In the genomic region with DNA sequence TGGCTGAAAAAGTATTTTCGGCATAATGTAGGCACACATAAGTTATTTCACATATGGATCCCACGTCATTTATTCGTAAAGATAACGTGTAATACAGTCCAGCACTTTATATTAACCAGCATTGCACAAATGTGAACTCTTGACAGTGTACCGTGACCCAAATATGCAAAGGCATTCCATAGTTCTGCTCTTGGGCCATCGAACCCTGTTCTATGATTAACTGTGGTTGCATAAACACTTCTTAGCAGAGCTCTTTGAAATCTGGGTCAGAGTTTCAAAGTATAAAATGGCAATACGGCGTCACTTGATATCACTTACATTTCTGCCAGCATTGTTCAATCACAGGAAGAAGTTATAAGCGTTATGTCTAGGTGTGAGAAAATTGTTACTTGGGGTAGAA, we compare ENCODE assay signal across 8 mouse cellular contexts. TPM values are rescaled to one million over a fixed set of nuclear protein-coding genes. Genes with fewer than 3 reads are reported as not detected.
DNase-seq lines count a peak whose midpoint lies in the region; ATAC-seq and TF ChIP-seq lines count a peak whose summit lies in the region.

No protein-coding gene starts in this region.

- H3ac ChIP-seq in myocyte (ENCODE audit: control insufficient read depth, insufficient read length): no peak overlapping the region

- TF ChIP-seq POLR2A in myocyte (IDR thresholded peaks at IDR 0.05; ENCODE audit: insufficient read length, low read depth): no peak

- no peaks in the 10 kb centered on the region for H3K27me3 ChIP-seq in embryonic facial prominence, embryonic 14.5 days (replicated peaks; ENCODE audit: control insufficient read depth, insufficient read depth, low read length)
- no peaks in the 10 kb centered on the region for H3K27me3 ChIP-seq in kidney, postnatal 0 days (ENCODE audit: insufficient read depth, low read length)
- no peaks in the 10 kb centered on the region for H3K27me3 ChIP-seq in myocyte (ENCODE audit: control insufficient read depth, insufficient read depth, insufficient read length)

- peaks cover 11% of the 10 kb centered on the region for H3K4me1 ChIP-seq in embryonic facial prominence, embryonic 14.5 days (ENCODE audit: control insufficient read depth, insufficient read depth, low read length)
- H3K4me1 ChIP-seq in kidney, postnatal 0 days (replicated peaks; ENCODE audit: insufficient read depth, low read length): peaks cover 21% of the 10 kb centered on the region

- DNase-seq in layer of hippocampus, adult 2 months (ENCODE audit: low spot score in 2 of 2): no peak
- no peak for DNase-seq in layer of hippocampus, adult 18-20 months (ENCODE audit: low spot score in 2 of 2)
- no peak for DNase-seq in embryonic facial prominence, embryonic 14.5 days (ENCODE audit: low spot score)
- peak; percentile 33 for DNase-seq in kidney, postnatal 0 days (ENCODE audit: low spot score)
- no peak for DNase-seq in cerebellum, postnatal 4 days (ENCODE audit: low spot score in 2 of 2)
- no peak for DNase-seq in adrenal gland, postnatal 10 days
- DNase-seq in urinary bladder, adult 2 months (ENCODE audit: low spot score): no peak

- TF ChIP-seq CTCF in layer of hippocampus, adult 2 months (conservative IDR thresholded peaks at IDR 0.05): no peak
- TF ChIP-seq CTCF in kidney, postnatal 0 days (IDR thresholded peaks at IDR 0.05; ENCODE audit: low read depth): no peak

- peaks cover 39% of the 10 kb centered on the region for H3K79me2 ChIP-seq in myocyte (ENCODE audit: control insufficient read depth, insufficient read depth)

- peak overlapping the region; percentile 99 for H3K27ac ChIP-seq in layer of hippocampus, adult 2 months
- peak overlapping the region; percentile 88 for H3K27ac ChIP-seq in embryonic facial prominence, embryonic 14.5 days (replicated peaks; ENCODE audit: low read depth, low read length)
- H3K27ac ChIP-seq in kidney, postnatal 0 days: peak overlapping the region; percentile 90

- 84% methylated on average over 9 of the region's 9 CpGs for whole genome bisulfite sequencing in embryonic facial prominence, embryonic 14.5 days
- WGBS in kidney, postnatal 0 days: 76% methylated on average over 9 of the region's 9 CpGs

- H3K9me3 ChIP-seq in embryonic facial prominence, embryonic 14.5 days (ENCODE audit: control insufficient read depth, low read length): no peaks in the 10 kb centered on the region
- H3K9me3 ChIP-seq in kidney, postnatal 0 days (replicated peaks; ENCODE audit: low read length): no peaks in the 10 kb centered on the region

- peak overlapping the region; percentile 54 for H3K4me2 ChIP-seq in embryonic facial prominence, embryonic 14.5 days (ENCODE audit: low read depth, low read length)
- peak overlapping the region; percentile 88 for H3K4me2 ChIP-seq in kidney, postnatal 0 days (ENCODE audit: low read length)
- peak overlapping the region; percentile 94 for H3K4me2 ChIP-seq in myocyte (ENCODE audit: low read depth)

- no peaks in the 10 kb centered on the region for H3K36me3 ChIP-seq in embryonic facial prominence, embryonic 14.5 days (ENCODE audit: control insufficient read depth, insufficient read depth, low read length)
- no peaks in the 10 kb centered on the region for H3K36me3 ChIP-seq in kidney, postnatal 0 days (ENCODE audit: insufficient read depth, low read length)
- no peaks in the 10 kb centered on the region for H3K36me3 ChIP-seq in myocyte (ENCODE audit: control insufficient read depth, insufficient read depth)

- peak; percentile 1; the same call in 1 of the 2 replicates for ATAC-seq in embryonic facial prominence, embryonic 14.5 days (ENCODE audit: low read depth)
- no peak; the same call in 1 of the 2 replicates for ATAC-seq in kidney, postnatal 0 days (replicated peaks; ENCODE audit: low FRiP score, low read depth)

- H3K4me3 ChIP-seq in layer of hippocampus, adult 2 months: peak overlapping the region; percentile 91
- peak overlapping the region; percentile 100 for H3K4me3 ChIP-seq in embryonic facial prominence, embryonic 14.5 days (ENCODE audit: low read depth, low read length)
- H3K4me3 ChIP-seq in kidney, postnatal 0 days (replicated peaks; ENCODE audit: low read depth, low read length): peak overlapping the region; percentile 100
- peak overlapping the region; percentile 76 for H3K4me3 ChIP-seq in myocyte

- H3K9ac ChIP-seq in embryonic facial prominence, embryonic 14.5 days (ENCODE audit: low read depth, low read length): peak overlapping the region; percentile 96
- peak overlapping the region; percentile 97; the same call in 1 of the 2 replicates for H3K9ac ChIP-seq in kidney, postnatal 0 days (ENCODE audit: low read depth, low read length)

TF ChIP-seq in myocyte, 11 proteins besides CTCF, POLR2A, EP300 and RAD21:
- TF ChIP-seq MAX (IDR thresholded peaks at IDR 0.05; ENCODE audit: low read depth): no peak
- TF ChIP-seq POLR2AphosphoS2 (IDR thresholded peaks at IDR 0.05; ENCODE audit: insufficient read length, low read depth): no peak
- TF ChIP-seq MYOG (IDR thresholded peaks at IDR 0.05; ENCODE audit: control insufficient read depth in 1 of 3, insufficient read depth in 1 of 3, insufficient read length in 2 of 3, low read depth in 2 of 3): no peak
- no peak for TF ChIP-seq CEBPB (IDR thresholded peaks at IDR 0.05; ENCODE audit: insufficient read depth, poor library complexity, severe bottlenecking)
- TF ChIP-seq USF1 (IDR thresholded peaks at IDR 0.05; ENCODE audit: low read depth): no peak
- no peak for TF ChIP-seq E2F4 (IDR thresholded peaks at IDR 0.05; ENCODE audit: insufficient read depth)
- no peak for TF ChIP-seq TCF12 (IDR thresholded peaks at IDR 0.05; ENCODE audit: insufficient read depth, poor library complexity, severe bottlenecking)
- no peak for TF ChIP-seq REST (IDR thresholded peaks at IDR 0.05; ENCODE audit: insufficient read depth, insufficient read length)
- TF ChIP-seq MYOD1 (IDR thresholded peaks at IDR 0.05; ENCODE audit: control insufficient read depth in 1 of 3, insufficient read length in 2 of 3, low read depth in 2 of 3): no peak
- TF ChIP-seq TCF3 (IDR thresholded peaks at IDR 0.05; ENCODE audit: insufficient read length, low read depth): no peak
- TF ChIP-seq SRF (IDR thresholded peaks at IDR 0.05; ENCODE audit: control insufficient read depth, insufficient read length, low read depth): no peak

RNA-seq across cellular contexts. Expression of a gene that starts 0.9 kb away (rescaled TPM):
- total RNA-seq in layer of hippocampus, adult 2 months (2021): 100 to 1,000 TPM; 139 to 143 TPM
- total RNA-seq in layer of hippocampus, adult 18-20 months (2021): 100 to 1,000 TPM; 154 to 159 TPM
- polyA plus RNA-seq in embryonic facial prominence, embryonic 14.5 days (2014; fragmentation: Nextera tagmentation; extraction: Ambion mirVana): 89.4 and 91.9 TPM in 2 replicates
- polyA plus RNA-seq in kidney, postnatal 0 days (2015; fragmentation: Nextera tagmentation; extraction: Ambion mirVana): 80.6 and 82.1 TPM in 2 replicates
- polyA plus RNA-seq in myocyte (2012; fragmentation: generic; extraction: Trizol): 58.2 TPM
- total RNA-seq in adrenal gland, postnatal 10 days (2021): 10 to 100 TPM; 89.6 to 93.1 TPM
- polyA plus RNA-seq in urinary bladder, adult 2 months (2012; rRNA removed): 52.2 and 56.8 TPM in 2 replicates

RNA-seq across cellular contexts. Expression of a gene that starts 58.9 kb away (rescaled TPM):
- 10 to 100 TPM; 28.4 to 34.9 TPM for total RNA-seq in layer of hippocampus, adult 2 months (2021)
- total RNA-seq in layer of hippocampus, adult 18-20 months (2021): 10 to 100 TPM; 32.7 to 33.3 TPM
- polyA plus RNA-seq in embryonic facial prominence, embryonic 14.5 days (2014; fragmentation: Nextera tagmentation; extraction: Ambion mirVana): 29.8 and 31.3 TPM in 2 replicates
- polyA plus RNA-seq in kidney, postnatal 0 days (2015; fragmentation: Nextera tagmentation; extraction: Ambion mirVana): 48.5 and 48.7 TPM in 2 replicates
- polyA plus RNA-seq in myocyte (2012; fragmentation: generic; extraction: Trizol): 21.0 TPM
- total RNA-seq in adrenal gland, postnatal 10 days (2021): 10 to 100 TPM; 43.8 to 48.6 TPM
- polyA plus RNA-seq in urinary bladder, adult 2 months (2012; rRNA removed): 35.3 and 38.1 TPM in 2 replicates

RNA-seq across cellular contexts. Expression of a gene that starts 59.1 kb away (rescaled TPM):
- total RNA-seq in layer of hippocampus, adult 2 months (2021): 10 to 100 TPM; 21.6 to 22.0 TPM
- total RNA-seq in layer of hippocampus, adult 18-20 months (2021): 10 to 100 TPM; 22.1 to 24.6 TPM
- 26.3 and 28.6 TPM in 2 replicates for polyA plus RNA-seq in embryonic facial prominence, embryonic 14.5 days (2014; fragmentation: Nextera tagmentation; extraction: Ambion mirVana)
- 43.7 and 54.2 TPM in 2 replicates for polyA plus RNA-seq in kidney, postnatal 0 days (2015; fragmentation: Nextera tagmentation; extraction: Ambion mirVana)
- polyA plus RNA-seq in myocyte (2012; fragmentation: generic; extraction: Trizol): 12.2 TPM
- total RNA-seq in adrenal gland, postnatal 10 days (2021): 10 to 100 TPM; 41.0 to 42.1 TPM
- polyA plus RNA-seq in urinary bladder, adult 2 months (2012; rRNA removed): 27.6 and 29.1 TPM in 2 replicates
